Mouse (Mus musculus) 416B (cell line): ENCODE results near the gene Tex36.
A peak's percentile ranks its signal among the peaks of the same experiment; 100 is the strongest.

Experiments used
- DNase-seq: peaks from one replicate; pipeline ENCODE4 v3.0.0; 2011; ENCODE audit warnings: low read depth

Gene Tex36

GRCm38 (mm10) chr7:133602058-133602457 is at the start of gene Tex36:
Gene Tex36, minus strand, starts transcription at chr7:133602158.
- no peak for DNase-seq

- DNase-seq, result no peak
These were observed 43.8 kb upstream of the Tex36 start for GRCm38 (mm10) chr7:133645716-133646115.

- no peak for DNase-seq
These were observed 36.9 kb upstream of the Tex36 start for GRCm38 (mm10) chr7:133638821-133639220.

- peak; percentile 67 for DNase-seq
These were observed 36.3 kb upstream of the Tex36 start for GRCm38 (mm10) chr7:133638306-133638705.

GRCm38 (mm10) chr7:133637361-133638305 is 35.7 kb upstream of the Tex36 start, which contains the start of gene Edrf1:
Gene Edrf1, plus strand, starts transcription at chr7:133637543.
- peak; percentile 99 for DNase-seq

GRCm38 (mm10) chr7:133636738-133637352 is 34.9 kb upstream of the Tex36 start:
- DNase-seq, result peak; percentile 92

DNA sequence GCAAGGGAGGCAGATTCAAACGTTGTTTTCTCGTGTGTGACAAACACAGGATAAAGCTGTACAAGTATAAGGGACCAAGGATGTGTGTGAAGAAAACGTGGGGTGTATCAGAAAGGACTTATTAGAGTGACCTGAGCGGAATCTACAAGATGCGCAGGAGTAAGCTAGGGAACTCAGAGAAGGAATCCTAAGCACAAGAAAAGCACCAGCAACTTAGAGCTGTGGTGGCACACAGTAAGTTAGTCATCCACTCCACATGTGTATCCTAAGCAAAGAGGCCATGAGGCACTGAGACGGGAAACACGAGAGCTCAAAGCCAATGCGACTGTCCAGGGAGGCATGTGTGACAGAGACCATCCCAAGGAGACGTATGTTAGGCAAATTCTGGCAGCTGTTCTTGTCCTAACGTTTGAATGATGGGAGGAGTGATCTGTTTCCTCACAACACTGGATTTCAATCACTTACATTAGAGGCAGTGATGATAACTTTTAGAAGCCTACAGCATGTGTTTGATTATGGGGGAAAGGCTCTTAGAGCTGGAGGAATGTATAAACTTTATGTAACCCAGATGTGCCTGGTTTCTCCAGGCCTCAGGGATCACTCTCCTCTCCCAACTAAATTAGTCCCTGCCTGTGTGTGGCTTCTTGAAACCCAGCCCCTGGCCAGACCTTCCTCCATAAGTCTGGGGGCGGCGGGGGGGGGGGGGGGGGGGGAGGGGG is 33.1 kb upstream of the Tex36 start:
- no peak for DNase-seq

- DNase-seq, result peak; percentile 69
These were observed 30.5 kb upstream of the Tex36 start for GRCm38 (mm10) chr7:133632476-133632875.

DNA sequence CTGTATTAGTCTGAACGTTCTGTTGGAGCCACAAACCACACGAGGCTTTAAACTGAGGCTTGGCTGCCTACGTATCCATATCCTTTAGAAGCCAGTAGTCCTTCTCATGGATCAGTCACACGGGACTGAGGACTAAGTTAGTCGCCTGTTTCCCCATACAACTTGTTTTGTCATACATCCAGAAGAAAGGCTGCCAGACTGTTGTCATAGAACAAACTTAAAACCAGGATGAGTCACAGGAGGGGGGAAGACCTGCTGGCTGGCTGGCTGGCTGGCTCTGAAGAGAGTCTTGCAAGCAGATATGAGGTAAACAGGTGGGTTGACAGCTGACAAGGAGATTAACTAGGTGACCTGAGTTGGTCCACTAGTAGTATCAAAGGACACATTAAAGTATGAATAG is 28.9 kb upstream of the Tex36 start:
- DNase-seq, result peak; percentile 23

- no peak for DNase-seq
These were observed 25.4 kb upstream of the Tex36 start for GRCm38 (mm10) chr7:133627184-133627936.

DNA sequence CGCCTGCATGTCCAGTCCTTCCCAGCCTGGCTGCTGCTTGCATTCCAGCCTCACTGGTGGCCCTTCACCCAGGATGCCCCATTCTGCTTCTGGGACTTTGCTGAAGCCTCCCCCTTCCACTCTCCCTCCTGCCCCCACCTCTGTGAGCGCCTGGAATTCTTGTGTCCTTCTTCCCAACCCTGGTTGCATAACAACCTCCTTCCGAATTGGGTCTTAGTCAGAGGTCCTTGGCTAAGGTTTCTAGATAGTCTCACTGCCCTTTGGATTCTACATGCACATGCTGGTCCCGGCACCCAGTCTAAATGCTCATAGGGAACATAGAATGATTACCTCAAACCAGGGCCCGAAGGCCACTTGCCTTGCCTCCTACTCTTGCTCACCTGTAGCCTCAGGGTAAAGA is 21.3 kb upstream of the Tex36 start:
- DNase-seq, result no peak

- DNase-seq, result peak; percentile 19
These were observed 18.8 kb upstream of the Tex36 start for GRCm38 (mm10) chr7:133620721-133621120.

DNA sequence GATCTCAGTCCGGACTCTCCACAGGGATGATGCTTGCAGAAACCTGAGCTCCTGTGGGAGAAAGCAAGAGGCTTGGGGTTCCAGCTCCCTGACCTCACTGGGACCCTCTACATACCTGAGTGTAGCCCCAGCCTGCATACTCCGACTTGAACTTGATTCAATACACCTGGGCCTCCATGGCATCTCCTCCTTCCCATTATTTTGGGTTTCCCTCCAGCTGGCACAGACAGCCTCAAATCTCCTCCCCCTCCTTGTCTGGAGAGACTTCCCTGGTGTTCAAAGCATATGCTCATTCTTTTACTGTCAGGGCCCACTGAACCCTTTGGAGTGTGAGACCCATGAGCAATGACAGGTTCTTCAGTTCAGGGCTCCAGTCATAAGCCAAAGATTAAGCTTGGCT is 11.0 kb upstream of the Tex36 start:
- DNase-seq, result no peak

DNA sequence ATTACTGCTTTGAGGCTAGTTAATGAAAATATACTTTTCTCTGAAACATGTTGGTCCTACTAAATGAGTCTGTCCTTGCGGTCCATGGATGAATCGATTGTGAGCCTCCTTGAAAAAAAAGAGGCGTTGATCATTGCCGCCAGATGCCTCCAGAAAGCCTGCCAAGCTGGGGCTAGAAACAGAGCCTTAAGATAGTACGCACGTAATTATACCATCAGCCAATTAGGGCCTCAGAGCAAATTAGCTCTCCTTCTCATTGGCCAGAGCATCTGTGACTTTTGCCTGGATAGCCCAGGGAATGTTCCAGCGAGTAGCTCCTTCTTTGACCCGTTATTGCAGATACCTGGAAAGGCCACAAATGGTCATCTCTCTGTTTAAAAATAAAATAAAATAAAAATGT is 7.6 kb upstream of the Tex36 start:
- no peak for DNase-seq

DNA sequence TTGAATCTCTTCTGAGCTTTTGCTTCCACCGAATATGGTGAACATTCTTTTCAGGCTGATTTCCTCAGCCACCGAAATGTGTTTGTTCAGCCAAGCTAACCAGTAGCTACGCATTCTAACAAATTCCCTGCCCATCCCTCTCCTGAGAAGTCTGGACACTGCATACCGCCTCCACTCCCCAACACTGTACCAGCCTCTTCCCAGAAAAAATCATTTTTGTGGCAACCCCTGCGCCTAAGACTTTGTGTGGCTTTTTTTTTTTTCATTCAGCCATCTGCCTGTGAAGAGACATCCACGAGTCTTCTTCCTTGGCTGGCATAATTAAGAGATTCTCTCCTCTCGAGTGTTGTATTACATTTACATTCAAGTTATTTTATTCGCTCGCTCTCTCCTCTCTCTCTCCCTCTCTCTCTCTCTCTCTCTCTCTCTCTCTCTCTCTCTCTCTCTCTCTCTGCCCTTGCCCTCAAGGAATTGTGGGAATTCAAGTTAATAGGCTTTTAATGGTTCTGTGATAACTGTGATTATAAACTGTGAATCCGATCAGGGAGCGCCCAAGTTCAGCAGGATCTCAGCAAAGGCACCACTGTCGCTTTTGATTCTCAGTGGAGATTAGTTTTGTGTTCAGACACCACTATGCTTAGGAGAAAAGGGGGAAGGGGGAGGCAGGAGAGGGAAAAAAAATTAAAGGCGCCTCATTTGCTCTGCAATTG is 6.8 kb upstream of the Tex36 start:
- no peak for DNase-seq

DNA sequence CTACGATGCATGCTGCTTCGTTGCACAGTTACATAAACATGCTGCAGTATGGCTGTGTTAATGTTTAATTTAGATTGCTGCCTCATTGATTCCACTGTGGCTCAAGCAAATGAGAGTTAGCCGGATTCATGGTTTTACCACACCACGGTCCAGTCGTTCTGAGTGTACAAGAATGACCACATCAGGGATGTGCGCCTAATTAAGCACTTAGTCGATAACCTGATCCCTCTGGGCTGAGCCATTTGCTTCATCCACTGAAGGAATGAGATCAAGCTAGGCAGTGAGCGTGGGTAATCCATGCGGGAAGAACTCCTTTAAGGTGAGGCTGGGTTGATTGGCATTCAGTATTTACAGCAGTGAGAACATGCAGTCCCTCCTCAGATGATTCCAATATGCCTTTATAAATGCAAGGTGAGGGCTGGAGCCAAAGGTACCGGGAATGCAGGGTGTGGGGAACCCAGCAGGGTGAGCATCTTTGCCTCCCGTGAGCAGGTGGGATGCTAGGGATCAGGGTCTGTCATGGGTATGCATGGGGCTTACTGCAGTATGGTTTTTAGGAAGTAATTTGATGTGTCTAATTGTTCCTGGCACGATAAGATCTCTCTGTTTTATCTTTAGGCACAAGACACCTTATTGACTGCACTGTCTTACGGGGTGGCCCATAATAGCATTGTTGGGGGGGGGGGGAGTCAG is 6.1 kb upstream of the Tex36 start:
- no peak for DNase-seq

- DNase-seq, result no peak
These were observed 5.4 kb upstream of the Tex36 start for GRCm38 (mm10) chr7:133607331-133607730.

- DNase-seq, result no peak
These were observed 2.6 kb upstream of the Tex36 start for GRCm38 (mm10) chr7:133604427-133605081.

GRCm38 (mm10) chr7:133603156-133603555 is 1.2 kb upstream of the Tex36 start:
- no peak for DNase-seq

GRCm38 (mm10) chr7:133600558-133600957 is 1.4 kb downstream of the Tex36 start:
- no peak for DNase-seq
